Mouse (Mus musculus) heart, embryonic 10.5 days (tissue): ENCODE measurements at regions not wholly inside any gene's neighbourhood (a gene's known extent, or its start where the extent isn't known, plus 50 kb on each side); places are given as distances from the start of the nearest gene placed in this dataset.

ENCODE experiments used
- DNase-seq: peaks from one replicate; pipeline ENCODE4 v3.0.0-alpha.2; 2017; ENCODE audit warnings: low spot score
- H3K27ac ChIP-seq: fragments of 300-500 bp; sonication (generic); 2 replicates; pipeline ENCODE4 v1.5.1; 2016; ENCODE audit warnings: mild to moderate bottlenecking
- H3K27me3 ChIP-seq: fragments of 300-500 bp; sonication (generic); 2 replicates; pipeline ENCODE4 v1.6.1; 2016; ENCODE audit warnings: mild to moderate bottlenecking; ENCODE audit not compliant: poor library complexity, insufficient read depth, severe bottlenecking
- H3K36me3 ChIP-seq: fragments of 300-500 bp; sonication (generic); 2 replicates; pipeline ENCODE4 v1.6.1; 2016; ENCODE audit warnings: mild to moderate bottlenecking, moderate library complexity
- H3K4me1 ChIP-seq: fragments of 300-500 bp; sonication (generic); 2 replicates; pipeline ENCODE4 v1.6.1; 2016; ENCODE audit warnings: mild to moderate bottlenecking
- H3K4me3 ChIP-seq: fragments of 300-500 bp; sonication (generic); 2 replicates; pipeline ENCODE4 v1.5.1; 2016; ENCODE audit warnings: mild to moderate bottlenecking, moderate library complexity
- H3K9me3 ChIP-seq: fragments of 300-500 bp; sonication (generic); 2 replicates; pipeline ENCODE4 v1.6.1; 2016; ENCODE audit warnings: mild to moderate bottlenecking, moderate library complexity
- WGBS: fragments of 180-500 bp; shearing (Covaris S2); methylation state at CpG from one replicate; pipeline ENCODE4 v1.1.7; 2016; 5-methylcytosine and 5-hydroxymethylcytosine counted together

- WGBS = 67% methylated on average over 6 of the region's 6 CpGs
- Histone ChIP-seq H3K27ac (no peak overlapping the region), H3K4me1 (no peaks in the 10 kb centered on the region), H3K36me3 (no peaks in the 10 kb centered on the region), H3K27me3 (peaks cover 18% of the 10 kb centered on the region), H3K9me3 (no peaks in the 10 kb centered on the region), H3K4me3 (no peak overlapping the region)
- no peak for DNase-seq
Measured at GRCm38 (mm10) chrX:12425566-12425965, 162.0 kb upstream of the Atp6ap2 start.

GRCm38 (mm10) chrX:12426664-12427063 is 160.9 kb upstream of the Atp6ap2 start:
- whole genome bisulfite sequencing = 76% methylated on average over 4 of the region's 4 CpGs
- no peaks in the 10 kb centered on the region for H3K9me3 ChIP-seq
- H3K27me3 ChIP-seq = peaks cover 12% of the 10 kb centered on the region; the same call in 1 of the 2 replicates
- no peak overlapping the region for H3K27ac ChIP-seq
- H3K4me3 ChIP-seq = no peak overlapping the region
- no peak for DNase-seq
- no peaks in the 10 kb centered on the region for H3K4me1 ChIP-seq
- H3K36me3 ChIP-seq = no peaks in the 10 kb centered on the region

GRCm38 (mm10) chrX:12432289-12432688 is 155.3 kb upstream of the Atp6ap2 start:
- WGBS = 83% methylated on average over 2 of the region's 2 CpGs
- H3K4me3 ChIP-seq = no peak overlapping the region
- no peaks in the 10 kb centered on the region for H3K4me1 ChIP-seq
- no peaks in the 10 kb centered on the region for H3K36me3 ChIP-seq
- H3K27ac ChIP-seq = no peak overlapping the region
- peaks cover 19% of the 10 kb centered on the region; the same call in 1 of the 2 replicates for H3K27me3 ChIP-seq
- no peak for DNase-seq
- no peaks in the 10 kb centered on the region; the same call in 1 of the 2 replicates for H3K9me3 ChIP-seq

- H3K9me3 ChIP-seq = no peaks in the 10 kb centered on the region; the same call in 1 of the 2 replicates
- DNase-seq = no peak
- no peaks in the 10 kb centered on the region for H3K4me1 ChIP-seq
- no peaks in the 10 kb centered on the region for H3K36me3 ChIP-seq
- H3K4me3 ChIP-seq = no peak overlapping the region
- peaks cover 13% of the 10 kb centered on the region; the same call in 1 of the 2 replicates for H3K27me3 ChIP-seq
- no peak overlapping the region for H3K27ac ChIP-seq
- 68% methylated on average over 8 of the region's 8 CpGs for WGBS
Measured at GRCm38 (mm10) chrX:12435656-12436055, 151.9 kb upstream of the Atp6ap2 start.

- DNase-seq = no peak
Measured at GRCm38 (mm10) chrX:12436106-12436505, 151.5 kb upstream of the Atp6ap2 start.

GRCm38 (mm10) chrX:12439447-12439846 is 148.2 kb upstream of the Atp6ap2 start:
- no peaks in the 10 kb centered on the region for H3K36me3 ChIP-seq
- H3K4me1 ChIP-seq = no peaks in the 10 kb centered on the region
- no peaks in the 10 kb centered on the region for H3K9me3 ChIP-seq
- WGBS = 72% methylated on average over 12 of the region's 12 CpGs
- H3K4me3 ChIP-seq = no peak overlapping the region
- no peak for DNase-seq
- no peak overlapping the region for H3K27ac ChIP-seq
- H3K27me3 ChIP-seq = peaks cover 28% of the 10 kb centered on the region; the same call in 1 of the 2 replicates

More at GRCm38 (mm10) chrX:12436106-12436505, 151.5 kb upstream of the Atp6ap2 start:
- Histone ChIP-seq H3K4me3 (no peak overlapping the region), H3K36me3 (no peaks in the 10 kb centered on the region), H3K9me3 (no peaks in the 10 kb centered on the region; the same call in 1 of the 2 replicates), H3K27ac (no peak overlapping the region), H3K27me3 (peaks cover 13% of the 10 kb centered on the region; the same call in 1 of the 2 replicates), H3K4me1 (no peaks in the 10 kb centered on the region)
- WGBS = 37% methylated on average over 7 of the region's 7 CpGs

GRCm38 (mm10) chrX:12443794-12444193 is 143.8 kb upstream of the Atp6ap2 start:
- no peaks in the 10 kb centered on the region for H3K9me3 ChIP-seq
- no peak overlapping the region for H3K27ac ChIP-seq
- no peak overlapping the region for H3K4me3 ChIP-seq
- DNase-seq = no peak
- peaks cover 24% of the 10 kb centered on the region; the same call in 1 of the 2 replicates for H3K27me3 ChIP-seq
- 66% methylated on average over 5 of the region's 5 CpGs for WGBS
- H3K36me3 ChIP-seq = no peaks in the 10 kb centered on the region
- no peaks in the 10 kb centered on the region for H3K4me1 ChIP-seq

GRCm38 (mm10) chrX:12445093-12445492 is 142.5 kb upstream of the Atp6ap2 start:
- H3K4me1 ChIP-seq = no peaks in the 10 kb centered on the region
- peaks cover 24% of the 10 kb centered on the region; the same call in 1 of the 2 replicates for H3K27me3 ChIP-seq
- H3K27ac ChIP-seq = no peak overlapping the region
- no peaks in the 10 kb centered on the region for H3K36me3 ChIP-seq
- H3K4me3 ChIP-seq = no peak overlapping the region
- DNase-seq = no peak
- H3K9me3 ChIP-seq = no peaks in the 10 kb centered on the region
- WGBS = 62% methylated on average over 2 of the region's 2 CpGs

- Histone ChIP-seq H3K27ac (no peak overlapping the region), H3K4me3 (no peak overlapping the region), H3K9me3 (no peaks in the 10 kb centered on the region), H3K4me1 (no peaks in the 10 kb centered on the region), H3K27me3 (peaks cover 26% of the 10 kb centered on the region; the same call in 1 of the 2 replicates), H3K36me3 (no peaks in the 10 kb centered on the region)
- no peak for DNase-seq
Measured at GRCm38 (mm10) chrX:12447962-12448361, 139.6 kb upstream of the Atp6ap2 start.

- no peak overlapping the region for H3K27ac ChIP-seq
- H3K9me3 ChIP-seq = no peaks in the 10 kb centered on the region
- H3K4me1 ChIP-seq = no peaks in the 10 kb centered on the region
- H3K4me3 ChIP-seq = no peak overlapping the region
- 80% methylated on average over 3 of the region's 3 CpGs for WGBS
- H3K27me3 ChIP-seq = peaks cover 11% of the 10 kb centered on the region; the same call in 1 of the 2 replicates
- no peak for DNase-seq
- H3K36me3 ChIP-seq = no peaks in the 10 kb centered on the region
Measured at GRCm38 (mm10) chrX:12449688-12450087, 137.9 kb upstream of the Atp6ap2 start.

GRCm38 (mm10) chrX:12452979-12453769 is 134.4 kb upstream of the Atp6ap2 start:
- Histone ChIP-seq H3K4me1 (no peaks in the 10 kb centered on the region), H3K9me3 (no peaks in the 10 kb centered on the region), H3K36me3 (no peaks in the 10 kb centered on the region), H3K4me3 (no peak overlapping the region), H3K27ac (no peak overlapping the region), H3K27me3 (peaks cover 4% of the 10 kb centered on the region; the same call in 1 of the 2 replicates)
- WGBS = 82% methylated on average over 8 of the region's 8 CpGs
- DNase-seq = no peak

GRCm38 (mm10) chrX:12461657-12462056 is 125.9 kb upstream of the Atp6ap2 start:
- Histone ChIP-seq H3K36me3 (no peaks in the 10 kb centered on the region), H3K4me1 (peaks cover 6% of the 10 kb centered on the region), H3K27me3 (peaks cover 6% of the 10 kb centered on the region; the same call in 1 of the 2 replicates), H3K9me3 (no peaks in the 10 kb centered on the region), H3K4me3 (no peak overlapping the region), H3K27ac (no peak overlapping the region)
- no peak for DNase-seq
- 82% methylated on average over 1 of the region's 2 CpGs for WGBS

- Histone ChIP-seq H3K36me3 (no peaks in the 10 kb centered on the region), H3K4me1 (peaks cover 18% of the 10 kb centered on the region), H3K4me3 (no peak overlapping the region), H3K27ac (no peak overlapping the region), H3K9me3 (no peaks in the 10 kb centered on the region), H3K27me3 (peaks cover 11% of the 10 kb centered on the region; the same call in 1 of the 2 replicates)
- WGBS = 66% methylated on average over 11 of the region's 11 CpGs
- no peak for DNase-seq
Measured at GRCm38 (mm10) chrX:12462936-12463647, 124.5 kb upstream of the Atp6ap2 start.
